Mouse (Mus musculus): ENCODE results near the gene Olfr1509. TPM values are rescaled to one million over a fixed set of nuclear protein-coding genes. Genes with fewer than 3 reads are reported as not detected.
"Not testable (repeated sequence)": the region's sequence is repeated elsewhere in the genome, so short reads cannot be mapped to it uniquely, and the experiment has no call there.

The Olfr1509 gene
- not detected for total RNA-seq (2021)

GRCm38 (mm10) chr14:52442690-52443089 is at the start of gene Olfr1509:
Olfr1509 (plus strand) TSS chr14:52442990.
- intact Hi-C loops (cut with DNase I): no loop called here
- DNase-seq (ENCODE audit: low spot score): no peak

- DNase-seq (ENCODE audit: low spot score): no peak
- intact Hi-C loops (cut with DNase I): no loop called here
Observed at GRCm38 (mm10) chr14:52397279-52397678, 45.5 kb upstream of the Olfr1509 start, which contains the start of gene Olfr1511. Olfr1511 (minus strand) TSS chr14:52397379.

- intact Hi-C loops (cut with DNase I): not testable (repeated sequence)
Observed at GRCm38 (mm10) chr14:52410142-52410919, 32.5 kb upstream of the Olfr1509 start.

GRCm38 (mm10) chr14:52414273-52414672 is 28.5 kb upstream of the Olfr1509 start, which contains the start of gene Olfr1510:
Olfr1510 (minus strand) TSS chr14:52414373.
- no peak for DNase-seq (ENCODE audit: low spot score)
- intact Hi-C loops (cut with DNase I): no loop called here

More at GRCm38 (mm10) chr14:52410142-52410919, 32.5 kb upstream of the Olfr1509 start:
- not testable (repeated sequence) for DNase-seq (ENCODE audit: low spot score)

GRCm38 (mm10) chr14:52427686-52428085 is 15.1 kb upstream of the Olfr1509 start:
- no peak for DNase-seq (ENCODE audit: low spot score)
- intact Hi-C loops (cut with DNase I): no loop called here

GRCm38 (mm10) chr14:52451138-52451537 is 8.3 kb downstream of the Olfr1509 start:
- no peak for DNase-seq (ENCODE audit: low spot score)
- intact Hi-C loops (cut with DNase I): no loop called here

- intact Hi-C loops (cut with DNase I): no loop called here
- DNase-seq (ENCODE audit: low spot score): no peak
Observed at GRCm38 (mm10) chr14:52461928-52462327, 19.1 kb downstream of the Olfr1509 start.

GRCm38 (mm10) chr14:52465738-52466137 is 22.9 kb downstream of the Olfr1509 start:
- no peak for DNase-seq (ENCODE audit: low spot score)
- intact Hi-C loops (cut with DNase I): no loop called here

- intact Hi-C loops (cut with DNase I): no loop called here
- DNase-seq (ENCODE audit: low spot score): no peak
Observed at GRCm38 (mm10) chr14:52467395-52467794, 24.6 kb downstream of the Olfr1509 start, which contains the start of gene Olfr1508. Olfr1508 (minus strand) TSS chr14:52467495.

GRCm38 (mm10) chr14:52495516-52495915 is 52.7 kb downstream of the Olfr1509 start, which contains the start of gene Olfr1507:
Olfr1507 (minus strand) TSS chr14:52495749.
- no peak for DNase-seq (ENCODE audit: low spot score)
- intact Hi-C loops (cut with DNase I): no loop called here

Other genes with a start within 250 kb of the Olfr1509 start
- 10 to 100 TPM; 22.1 to 23.3 TPM for gene Supt16, start 245.6 kb upstream of the Olfr1509 start, total RNA-seq (2021)
- 10 to 100 TPM; 34.6 to 44.8 TPM for gene Chd8, start 185.2 kb upstream of the Olfr1509 start, total RNA-seq (2021)
- gene Tox4, start 163.8 kb upstream of the Olfr1509 start, total RNA-seq (2021): 10 to 100 TPM; 33.0 to 37.6 TPM
- 1 to 10 TPM; 4.2 to 5.2 TPM for gene Rab2b, start 163.4 kb upstream of the Olfr1509 start, total RNA-seq (2021)
- gene Mettl3, start 137.9 kb upstream of the Olfr1509 start, total RNA-seq (2021): 10 to 100 TPM; 14.3 to 17.8 TPM
- gene Sall2, start 114.2 kb upstream of the Olfr1509 start, total RNA-seq (2021): 1 to 10 TPM; 1.4 to 1.8 TPM
- not detected for gene Olfr1513, start 86.6 kb upstream of the Olfr1509 start, total RNA-seq (2021)
- not detected for gene Olfr1512, start 63.8 kb upstream of the Olfr1509 start, total RNA-seq (2021)
- not detected for gene Olfr1511, start 45.6 kb upstream of the Olfr1509 start, total RNA-seq (2021)
- gene Olfr1510, start 28.6 kb upstream of the Olfr1509 start, total RNA-seq (2021): not detected
- not detected for gene Olfr1508, start 24.5 kb downstream of the Olfr1509 start, total RNA-seq (2021)
- not detected for gene Olfr1507, start 52.8 kb downstream of the Olfr1509 start, total RNA-seq (2021)